Mouse (Mus musculus) liver, embryonic 11.5 days (tissue): ENCODE measurements around the gene Gm37240. TPM values are rescaled to one million over a fixed set of nuclear protein-coding genes. Genes with fewer than 3 reads are reported as not detected.

Source experiments
- ATAC-seq: fragments of 200-750 bp; cut with Nextera tagmentation; replicated peaks from 2 replicates; pipeline ENCODE4 v1.8.0; 2017; ENCODE audit warnings: moderate number of reproducible peaks, mild to moderate bottlenecking, moderate TSS enrichment, moderate library complexity; ENCODE audit not compliant: low FRiP score
- DNase-seq: peaks from one replicate; pipeline ENCODE4 v3.0.0-alpha.2; 2017; ENCODE audit warnings: low spot score
- H3K27ac ChIP-seq: fragments of 300-500 bp; sonication (generic); 2 replicates; pipeline ENCODE4 v1.5.1; 2014; ENCODE audit warnings: mild to moderate bottlenecking, low read depth, low read length, control low read depth
- H3K27me3 ChIP-seq: fragments of 300-500 bp; sonication (generic); replicated peaks from 2 replicates; pipeline ENCODE4 v1.6.1; 2014; ENCODE audit warnings: low read length, mixed read lengths; ENCODE audit not compliant: control insufficient read depth, insufficient read depth
- H3K36me3 ChIP-seq: fragments of 300-500 bp; sonication (generic); 2 replicates; pipeline ENCODE4 v1.6.1; 2014; ENCODE audit warnings: mild to moderate bottlenecking, low read length, moderate library complexity, mixed read lengths; ENCODE audit not compliant: control insufficient read depth, insufficient read depth
- H3K4me1 ChIP-seq: fragments of 300-500 bp; sonication (generic); replicated peaks from 2 replicates; pipeline ENCODE4 v1.6.1; 2014; ENCODE audit warnings: low read length, mixed read lengths; ENCODE audit not compliant: control insufficient read depth, insufficient read depth
- H3K4me2 ChIP-seq: fragments of 300-500 bp; sonication (generic); 2 replicates; pipeline ENCODE4 v1.6.1; 2014; ENCODE audit warnings: mild to moderate bottlenecking, control low read depth, moderate library complexity
- H3K4me3 ChIP-seq: fragments of 300-500 bp; sonication (generic); 2 replicates; pipeline ENCODE4 v1.5.1; 2014; ENCODE audit warnings: low read depth, low read length, control low read depth
- H3K9ac ChIP-seq: fragments of 300-500 bp; sonication (generic); 2 replicates; pipeline ENCODE4 v1.6.1; 2014; ENCODE audit warnings: low read depth, low read length, control low read depth
- H3K9me3 ChIP-seq: fragments of 300-500 bp; sonication (generic); 2 replicates; pipeline ENCODE4 v1.6.1; 2016; ENCODE audit warnings: low read length, inconsistent platforms, mixed read lengths; ENCODE audit not compliant: control insufficient read depth
- WGBS: fragments of 180-500 bp; shearing (Covaris S2); extraction: QIAGEN DNeasy Blood & Tissue Kit; methylation state at CpG from one replicate; pipeline ENCODE4 v1.1.7; 2014; 5-methylcytosine and 5-hydroxymethylcytosine counted together
- polyA plus RNA-seq: library from polyadenylated mRNA; unstranded; fragments of >200 nt; fragmentation: Nextera tagmentation; extraction: Ambion mirVana; gene quantifications from 2 replicates; pipeline ENCODE4 v1.2.1, GENCODE M21; 2014

The Gm37240 gene
- polyA plus RNA-seq, 1 experiment from 2014 or later, result 1.6 TPM

DNA sequence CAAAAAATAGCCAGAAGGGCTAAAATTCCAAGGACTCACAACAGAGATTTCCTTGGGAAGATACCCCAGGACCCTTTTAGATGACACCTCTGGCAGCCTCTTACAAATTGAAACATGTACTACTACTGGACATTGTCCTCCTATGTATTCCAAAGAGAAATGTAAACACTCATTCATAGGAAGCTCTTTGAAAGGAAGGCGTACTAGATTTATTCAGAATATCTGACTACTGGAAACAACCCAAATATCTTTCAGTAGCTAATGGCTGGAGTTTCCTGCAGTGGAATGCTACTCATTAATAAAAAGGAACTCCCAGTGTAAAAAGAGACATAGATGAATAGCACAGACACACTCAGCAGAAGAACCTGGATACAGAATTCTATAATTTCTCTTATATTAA lies 1035.5 kb downstream of the Gm37240 start:
- Histone ChIP-seq H3K27me3 (no peaks in the 10 kb centered on the region), H3K36me3 (no peaks in the 10 kb centered on the region), H3K4me3 (no peak overlapping the region), H3K4me2 (no peak overlapping the region), H3K4me1 (peaks cover 18% of the 10 kb centered on the region), H3K9ac (no peak overlapping the region), H3K9me3 (no peaks in the 10 kb centered on the region), H3K27ac (no peak overlapping the region)
- no peak for DNase-seq
- WGBS, result 87% methylated on average over 1 of the region's 1 CpGs
- no peak for ATAC-seq

- 84% methylated on average over 1 of the region's 1 CpGs for WGBS
- ATAC-seq, result no peak
- no peaks in the 10 kb centered on the region for H3K27me3 ChIP-seq
- H3K4me2 ChIP-seq, result no peak overlapping the region
- H3K9ac ChIP-seq, result no peak overlapping the region
- no peak overlapping the region for H3K4me3 ChIP-seq
- H3K9me3 ChIP-seq, result no peaks in the 10 kb centered on the region
- no peaks in the 10 kb centered on the region for H3K36me3 ChIP-seq
- peaks cover 20% of the 10 kb centered on the region for H3K4me1 ChIP-seq
- no peak for DNase-seq
- no peak overlapping the region for H3K27ac ChIP-seq
Measured at GRCm38 (mm10) chr3:84850418-84850817, 1036.9 kb downstream of the Gm37240 start.

DNA sequence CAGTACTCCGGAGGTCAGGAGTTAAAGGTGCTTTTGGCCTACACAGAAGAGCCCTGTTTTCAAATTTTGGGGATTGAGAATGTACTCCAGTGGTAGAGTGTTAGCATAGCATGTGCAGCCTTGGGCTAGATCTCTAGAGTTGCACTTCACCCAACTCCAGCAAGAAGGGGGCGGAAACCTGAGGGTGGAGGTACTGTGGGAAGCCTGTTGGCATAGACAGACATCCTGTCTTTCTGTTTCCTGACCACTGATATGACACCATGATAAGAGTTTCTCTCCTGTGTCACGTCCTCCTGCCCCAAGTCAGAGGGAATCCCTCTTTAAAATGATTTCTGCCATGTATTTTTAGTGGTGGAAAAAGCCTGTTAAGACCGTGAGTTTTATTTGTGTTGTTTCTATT lies 1038.5 kb downstream of the Gm37240 start:
- Histone ChIP-seq H3K27me3 (no peaks in the 10 kb centered on the region), H3K4me3 (no peak overlapping the region), H3K27ac (no peak overlapping the region), H3K9ac (no peak overlapping the region), H3K9me3 (no peaks in the 10 kb centered on the region), H3K4me1 (peaks cover 16% of the 10 kb centered on the region), H3K36me3 (no peaks in the 10 kb centered on the region), H3K4me2 (no peak overlapping the region)
- 49% methylated on average over 4 of the region's 4 CpGs for WGBS
- DNase-seq (no peak), ATAC-seq (peak; percentile 56; the same call in 1 of the 2 replicates)

GRCm38 (mm10) chr3:84843594-84843993 lies 1043.7 kb downstream of the Gm37240 start:
- ATAC-seq (no peak), DNase-seq (no peak)
- no peak overlapping the region for H3K9ac ChIP-seq
- 43% methylated on average over 1 of the region's 1 CpGs for WGBS
- H3K27me3 ChIP-seq, result no peaks in the 10 kb centered on the region
- no peaks in the 10 kb centered on the region for H3K36me3 ChIP-seq
- peaks cover 4% of the 10 kb centered on the region for H3K4me1 ChIP-seq
- H3K27ac ChIP-seq, result no peak overlapping the region
- no peak overlapping the region for H3K4me2 ChIP-seq
- H3K4me3 ChIP-seq, result no peak overlapping the region
- H3K9me3 ChIP-seq, result no peaks in the 10 kb centered on the region

- DNase-seq (no peak), ATAC-seq (no peak)
- H3K9me3 ChIP-seq, result no peaks in the 10 kb centered on the region
- H3K4me2 ChIP-seq, result no peak overlapping the region
- no peak overlapping the region for H3K4me3 ChIP-seq
- no peak overlapping the region for H3K9ac ChIP-seq
- H3K27me3 ChIP-seq, result no peaks in the 10 kb centered on the region
- no peak overlapping the region for H3K27ac ChIP-seq
- H3K4me1 ChIP-seq, result peaks cover 3% of the 10 kb centered on the region; the same call in 1 of the 2 replicates
- WGBS, result 65% methylated on average over 2 of the region's 2 CpGs
- no peaks in the 10 kb centered on the region for H3K36me3 ChIP-seq
Measured at GRCm38 (mm10) chr3:84842793-84843192, 1044.5 kb downstream of the Gm37240 start.

DNA sequence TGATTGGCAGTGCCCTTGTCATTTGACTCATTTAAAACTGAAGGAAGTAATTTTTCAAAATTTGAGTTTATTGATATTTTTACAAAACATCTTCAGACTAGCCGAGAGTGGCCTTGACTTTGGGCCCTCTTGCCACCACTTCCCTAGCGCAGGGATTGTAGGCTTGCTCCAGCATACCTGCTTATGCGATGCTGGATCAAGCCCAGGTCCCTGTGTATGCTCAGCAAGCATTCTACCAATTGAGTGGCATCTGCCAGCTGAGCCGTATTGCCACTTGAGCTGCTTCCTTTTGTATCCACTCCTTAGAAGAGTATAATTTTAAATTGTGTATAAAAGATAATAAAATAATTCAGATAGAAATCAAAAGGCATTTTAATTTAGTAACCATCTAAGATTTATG lies 1046.0 kb downstream of the Gm37240 start:
- no peak for DNase-seq
- no peaks in the 10 kb centered on the region for H3K36me3 ChIP-seq
- H3K27ac ChIP-seq, result no peak overlapping the region
- H3K9me3 ChIP-seq, result no peaks in the 10 kb centered on the region
- no peak overlapping the region for H3K9ac ChIP-seq
- 87% methylated on average over 4 of the region's 4 CpGs for WGBS
- peaks cover 4% of the 10 kb centered on the region; the same call in 1 of the 2 replicates for H3K4me1 ChIP-seq
- H3K4me2 ChIP-seq, result no peak overlapping the region
- no peak overlapping the region for H3K4me3 ChIP-seq
- H3K27me3 ChIP-seq, result no peaks in the 10 kb centered on the region
- ATAC-seq, result no peak

DNA sequence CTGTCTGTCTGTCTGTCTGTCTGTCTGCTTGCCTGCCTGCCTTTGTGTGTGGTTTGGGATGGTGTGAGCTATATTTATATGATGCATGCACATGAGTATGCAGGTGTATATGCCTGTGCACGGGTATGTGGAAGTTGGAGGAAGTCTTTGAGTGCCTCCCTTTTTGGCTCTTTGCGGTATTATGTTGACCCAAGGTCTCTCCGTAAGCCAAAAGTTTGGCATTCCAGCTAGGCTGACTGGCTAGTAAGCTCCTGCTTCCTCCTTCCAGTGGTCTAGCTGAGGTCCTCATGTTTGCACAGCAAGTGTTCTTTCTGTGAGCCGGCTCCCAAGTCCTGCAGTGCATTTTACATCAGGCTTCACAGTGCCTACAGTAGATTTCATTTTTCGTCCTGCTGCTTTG lies 1047.8 kb downstream of the Gm37240 start:
- H3K4me2 ChIP-seq, result no peak overlapping the region
- no peaks in the 10 kb centered on the region for H3K9me3 ChIP-seq
- no peak overlapping the region for H3K27ac ChIP-seq
- WGBS, result 80% methylated on average over 5 of the region's 5 CpGs
- H3K36me3 ChIP-seq, result no peaks in the 10 kb centered on the region
- no peak overlapping the region for H3K9ac ChIP-seq
- DNase-seq, result no peak
- H3K4me3 ChIP-seq, result no peak overlapping the region
- no peak for ATAC-seq
- peaks cover 8% of the 10 kb centered on the region for H3K4me1 ChIP-seq
- H3K27me3 ChIP-seq, result no peaks in the 10 kb centered on the region

- Histone ChIP-seq H3K36me3 (no peaks in the 10 kb centered on the region), H3K4me1 (peaks cover 8% of the 10 kb centered on the region), H3K9me3 (no peaks in the 10 kb centered on the region), H3K9ac (no peak overlapping the region), H3K27me3 (no peaks in the 10 kb centered on the region), H3K27ac (no peak overlapping the region), H3K4me2 (no peak overlapping the region), H3K4me3 (no peak overlapping the region)
- WGBS, result 77% methylated on average over 3 of the region's 3 CpGs
- ATAC-seq, result no peak
- no peak for DNase-seq
Measured at GRCm38 (mm10) chr3:84837984-84838383, 1049.3 kb downstream of the Gm37240 start.

- ATAC-seq (0 out of 2 replicates have a peak, but pooled peaks have one; percentile 51), DNase-seq (no peak)
- WGBS, result 68% methylated on average over 5 of the region's 5 CpGs
- H3K4me3 ChIP-seq, result no peak overlapping the region
- no peaks in the 10 kb centered on the region for H3K36me3 ChIP-seq
- H3K4me1 ChIP-seq, result peaks cover 8% of the 10 kb centered on the region
- H3K27ac ChIP-seq, result no peak overlapping the region
- H3K9me3 ChIP-seq, result no peaks in the 10 kb centered on the region
- H3K4me2 ChIP-seq, result no peak overlapping the region
- no peak overlapping the region for H3K9ac ChIP-seq
- no peaks in the 10 kb centered on the region for H3K27me3 ChIP-seq
Measured at GRCm38 (mm10) chr3:84836029-84836428, 1051.3 kb downstream of the Gm37240 start.
